Mouse (Mus musculus) layer of hippocampus, postnatal 36 days (tissue): ENCODE measurements around the gene Krt4. TPM values are rescaled to one million over a fixed set of nuclear protein-coding genes. Genes with fewer than 3 reads are reported as not detected.

Source experiments
- DNase-seq, 2 experiments: peaks; one replicate each; pipeline ENCODE4 v3.0.0; 2022
- microRNA-seq, 2 experiments: library from miRNA; unstranded; fragments of <30 nt; microRNA quantifications; one replicate each; pipeline ENCODE4 v1.2.0; 2021
- total RNA-seq, 2 experiments: library from RNA; stranded (reverse); gene quantifications; 2 replicates each; pipeline ENCODE4 v1.2.3; 2021

Gene Krt4
- total RNA-seq, 2 experiments from 2014 or later = not detected

DNA sequence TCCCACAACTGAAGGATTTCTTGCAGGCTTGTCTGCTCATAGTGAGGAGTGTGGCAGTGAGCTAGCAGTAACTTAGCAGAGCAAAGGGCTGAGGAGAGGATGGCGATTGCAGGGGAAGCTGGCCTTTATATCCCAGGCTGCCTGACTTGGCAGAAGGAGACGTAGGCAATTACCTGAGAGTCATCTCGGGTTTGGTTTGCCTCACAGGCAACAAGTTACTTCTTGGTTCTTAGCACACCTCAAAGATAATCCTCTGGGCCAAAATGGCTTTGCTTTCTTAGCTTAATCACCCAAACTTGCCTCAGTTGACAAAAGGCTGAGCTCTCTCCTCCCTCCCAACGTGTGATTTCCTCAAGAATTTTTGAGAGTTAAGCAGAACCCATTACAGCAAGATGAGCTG is 31.7 kb downstream of the Krt4 start, which contains the start of gene Krt76:
Gene Krt76 (minus strand): TSS at position 101 of the 400 bp plus-strand sequence.
- no peak for DNase-seq

DNA sequence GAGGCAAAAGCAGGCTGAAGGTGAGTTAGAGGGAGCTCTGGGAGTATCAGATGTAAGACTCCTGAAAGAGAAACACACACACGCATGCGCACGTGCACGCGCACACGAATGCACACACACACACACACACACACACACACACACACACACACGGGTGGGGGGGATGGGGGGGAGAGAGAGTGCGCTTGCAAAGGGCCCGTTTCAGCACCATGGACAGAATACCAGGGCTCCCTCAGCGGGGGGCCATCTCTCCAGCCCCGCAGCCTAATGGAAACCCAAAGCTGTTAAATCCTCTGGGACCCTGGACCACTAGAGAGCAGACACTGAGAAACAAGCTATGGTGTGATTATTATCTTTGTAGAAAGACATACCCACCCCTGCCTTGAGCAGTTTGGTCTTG is 44.8 kb downstream of the Krt4 start:
- no peak for DNase-seq

DNA sequence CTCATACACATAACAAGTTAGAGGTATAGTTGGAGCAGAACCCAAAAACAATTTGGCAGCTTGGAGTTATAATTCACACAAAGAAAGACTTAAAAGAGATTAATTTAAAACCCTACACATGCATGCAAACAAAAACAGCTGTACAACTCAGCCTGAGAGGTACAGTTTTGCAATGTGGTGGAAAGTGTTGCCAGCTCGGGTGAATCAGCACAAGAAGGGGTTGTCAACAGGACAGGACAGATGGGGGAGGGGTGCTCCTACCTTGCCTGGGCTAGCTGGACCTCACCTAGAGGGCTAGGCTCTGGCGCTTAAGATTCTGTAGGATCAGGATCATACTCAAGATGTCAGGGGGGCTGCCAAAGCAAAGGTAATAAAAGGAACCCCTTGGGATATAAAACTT is 46.5 kb downstream of the Krt4 start:
- DNase-seq = no peak

DNA sequence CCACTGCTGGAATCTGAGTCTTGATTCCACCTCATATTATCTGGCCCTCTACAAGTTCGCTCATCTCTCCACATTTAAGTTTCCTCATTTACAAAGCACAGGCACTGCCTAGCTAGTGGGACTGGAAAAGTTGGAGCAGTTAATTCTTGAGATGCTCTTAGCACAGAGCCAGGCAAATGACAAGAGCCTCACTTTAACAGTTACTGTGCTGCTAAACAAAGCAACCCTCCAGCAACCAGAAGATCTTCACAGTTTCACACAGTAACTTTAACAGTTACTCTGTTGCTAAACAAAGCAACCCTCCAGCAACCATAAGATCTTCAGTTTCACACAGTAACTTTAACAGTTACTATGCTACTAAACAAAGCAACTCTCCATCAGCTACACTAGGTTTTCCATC is 50.2 kb downstream of the Krt4 start:
- no peak for DNase-seq

- no peak for DNase-seq
Observed at GRCm38 (mm10) chr15:101873231-101873630, 51.3 kb downstream of the Krt4 start.

DNA sequence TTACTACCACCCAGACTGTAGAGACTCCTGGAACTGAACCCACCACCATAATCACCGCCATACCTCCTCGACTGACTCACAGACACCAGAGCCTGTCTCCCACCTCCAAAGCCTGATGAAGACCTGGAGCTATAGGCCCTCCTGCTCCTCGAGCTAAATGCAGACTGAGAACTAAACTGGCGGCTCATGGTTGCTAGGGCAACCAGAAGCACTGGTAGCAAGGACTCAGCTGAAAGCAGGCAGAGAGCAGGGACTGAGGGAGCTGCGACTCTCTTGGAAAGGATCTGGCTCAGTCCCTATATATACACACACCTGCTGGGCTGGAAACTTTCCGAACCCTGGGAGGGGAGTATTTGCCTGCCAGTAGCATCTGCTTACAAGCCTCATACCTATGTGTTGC is 55.1 kb downstream of the Krt4 start, which contains the start of gene Krt77:
Gene Krt77 (minus strand): TSS at position 275 of the 400 bp plus-strand sequence.
- DNase-seq = peak; percentile 51 to 68

Small RNA genes within 50 kb of the gene (microRNA-seq; reads per million reads assigned to microRNA genes)
- 0 reads per million in 2 experiments for gene Gm44356

Other genes starting within 250 kb of the Krt4 start
- gene Krt6b, start 244.4 kb downstream of the Krt4 start, total RNA-seq = not detected
- not detected for gene Krt6a, start 230.4 kb downstream of the Krt4 start, total RNA-seq
- under 1 TPM; 0.56 to 0.85 TPM for gene Krt5, start 211.8 kb downstream of the Krt4 start, total RNA-seq
- gene Krt71, start 181.6 kb downstream of the Krt4 start, total RNA-seq = not detected
- gene Krt72, start 138.3 kb downstream of the Krt4 start, total RNA-seq = not detected
- 1 to 10 TPM; 5.8 to 8.1 TPM for gene Krt73, start 122.4 kb downstream of the Krt4 start, total RNA-seq
- 1 to 10 TPM; 4.6 to 6.4 TPM for gene Krt2, start 106.6 kb downstream of the Krt4 start, total RNA-seq
- gene Krt1, start 73.9 kb downstream of the Krt4 start, total RNA-seq = 1 to 10 TPM; 3.5 to 4.6 TPM
- 10 to 100 TPM in 1 of 2 experiments, 1 to 10 TPM in 1; 9.2 to 10.1 TPM for gene Krt77, start 55.0 kb downstream of the Krt4 start, total RNA-seq
- not detected for gene Krt76, start 31.8 kb downstream of the Krt4 start, total RNA-seq
- not detected for gene Krt79, start 15.6 kb upstream of the Krt4 start, total RNA-seq
- gene Krt78, start 29.6 kb upstream of the Krt4 start, total RNA-seq = not detected
- under 1 TPM in 1 of 2 experiments, not detected in 1; 0.18 TPM for gene Krt8, start 79.7 kb upstream of the Krt4 start, total RNA-seq
- gene Krt18, start 103.4 kb upstream of the Krt4 start, total RNA-seq = under 1 TPM in 1 of 2 experiments, not detected in 1; 0.71 TPM
- 100 to 1,000 TPM; 179 to 182 TPM for gene Eif4b, start 149.0 kb upstream of the Krt4 start, total RNA-seq
- 10 to 100 TPM; 10.7 to 22.0 TPM for gene Tns2, start 175.7 kb upstream of the Krt4 start, total RNA-seq
- 100 to 1,000 TPM; 141 to 151 TPM for gene Spryd3, start 211.5 kb upstream of the Krt4 start, total RNA-seq
- gene Igfbp6, start 219.6 kb upstream of the Krt4 start, total RNA-seq = 1 to 10 TPM; 8.2 to 8.9 TPM
- gene Soat2, start 225.8 kb upstream of the Krt4 start, total RNA-seq = under 1 TPM in 1 of 2 experiments, not detected in 1; 0.23 TPM